Mouse (Mus musculus) forebrain, embryonic 16.5 days (tissue): ENCODE results near the gene Tmcc1. TPM values are rescaled to one million over a fixed set of nuclear protein-coding genes. Genes with fewer than 3 reads are reported as not detected.
A peak's percentile ranks its signal among the peaks of the same experiment; 100 is the strongest.
"Not testable (repeated sequence)": the region's sequence is repeated elsewhere in the genome, so short reads cannot be mapped to it uniquely, and the experiment has no call there.

Source experiments
- ATAC-seq: fragments of 200-750 bp; cut with Nextera tagmentation; 2 replicates; pipeline ENCODE4 v1.8.0; 2017; ENCODE audit warnings: mild to moderate bottlenecking, moderate library complexity
- H3K27ac ChIP-seq: fragments of 300-500 bp; sonication (generic); 2 replicates; pipeline ENCODE4 v1.5.1; 2014; ENCODE audit warnings: low read length, control low read depth
- H3K27me3 ChIP-seq: fragments of 300-500 bp; sonication (generic); replicated peaks from 2 replicates; pipeline ENCODE4 v1.6.1; 2014; ENCODE audit warnings: low read length; ENCODE audit not compliant: control insufficient read depth, insufficient read depth
- H3K36me3 ChIP-seq: fragments of 300-500 bp; sonication (generic); 2 replicates; pipeline ENCODE4 v1.6.1; 2014; ENCODE audit not compliant: control insufficient read depth, insufficient read depth
- H3K4me1 ChIP-seq: fragments of 300-500 bp; sonication (generic); replicated peaks from 2 replicates; pipeline ENCODE4 v1.6.1; 2014; ENCODE audit warnings: low read length; ENCODE audit not compliant: control insufficient read depth, insufficient read depth
- H3K4me2 ChIP-seq: fragments of 300-500 bp; sonication (generic); 2 replicates; pipeline ENCODE4 v1.6.1; 2014; ENCODE audit warnings: mild to moderate bottlenecking, low read length, control low read depth
- H3K4me3 ChIP-seq: fragments of 300-500 bp; sonication (generic); replicated peaks from 2 replicates; pipeline ENCODE4 v1.5.1; 2014; ENCODE audit warnings: mild to moderate bottlenecking, low read length, control low read depth
- H3K9ac ChIP-seq: fragments of 300-500 bp; sonication (generic); replicated peaks from 2 replicates; pipeline ENCODE4 v1.6.1; 2014; ENCODE audit warnings: low read depth, low read length, control low read depth
- H3K9me3 ChIP-seq: fragments of 300-500 bp; sonication (generic); 2 replicates; pipeline ENCODE4 v1.6.1; 2016; ENCODE audit warnings: low read length; ENCODE audit not compliant: control insufficient read depth
- WGBS: fragments of 180-500 bp; shearing (Covaris S2); extraction: QIAGEN DNeasy Blood & Tissue Kit; methylation state at CpG from one replicate; pipeline ENCODE4 v1.1.7; 2014; 5-methylcytosine and 5-hydroxymethylcytosine counted together
- polyA plus RNA-seq: library from polyadenylated mRNA; unstranded; fragments of >200 nt; fragmentation: Nextera tagmentation; extraction: Ambion mirVana; gene quantifications from 2 replicates; pipeline ENCODE4 v1.2.1, GENCODE M21; 2015

Tmcc1 gene
- polyA plus RNA-seq = 34.2 and 38.4 TPM in 2 replicates

DNA sequence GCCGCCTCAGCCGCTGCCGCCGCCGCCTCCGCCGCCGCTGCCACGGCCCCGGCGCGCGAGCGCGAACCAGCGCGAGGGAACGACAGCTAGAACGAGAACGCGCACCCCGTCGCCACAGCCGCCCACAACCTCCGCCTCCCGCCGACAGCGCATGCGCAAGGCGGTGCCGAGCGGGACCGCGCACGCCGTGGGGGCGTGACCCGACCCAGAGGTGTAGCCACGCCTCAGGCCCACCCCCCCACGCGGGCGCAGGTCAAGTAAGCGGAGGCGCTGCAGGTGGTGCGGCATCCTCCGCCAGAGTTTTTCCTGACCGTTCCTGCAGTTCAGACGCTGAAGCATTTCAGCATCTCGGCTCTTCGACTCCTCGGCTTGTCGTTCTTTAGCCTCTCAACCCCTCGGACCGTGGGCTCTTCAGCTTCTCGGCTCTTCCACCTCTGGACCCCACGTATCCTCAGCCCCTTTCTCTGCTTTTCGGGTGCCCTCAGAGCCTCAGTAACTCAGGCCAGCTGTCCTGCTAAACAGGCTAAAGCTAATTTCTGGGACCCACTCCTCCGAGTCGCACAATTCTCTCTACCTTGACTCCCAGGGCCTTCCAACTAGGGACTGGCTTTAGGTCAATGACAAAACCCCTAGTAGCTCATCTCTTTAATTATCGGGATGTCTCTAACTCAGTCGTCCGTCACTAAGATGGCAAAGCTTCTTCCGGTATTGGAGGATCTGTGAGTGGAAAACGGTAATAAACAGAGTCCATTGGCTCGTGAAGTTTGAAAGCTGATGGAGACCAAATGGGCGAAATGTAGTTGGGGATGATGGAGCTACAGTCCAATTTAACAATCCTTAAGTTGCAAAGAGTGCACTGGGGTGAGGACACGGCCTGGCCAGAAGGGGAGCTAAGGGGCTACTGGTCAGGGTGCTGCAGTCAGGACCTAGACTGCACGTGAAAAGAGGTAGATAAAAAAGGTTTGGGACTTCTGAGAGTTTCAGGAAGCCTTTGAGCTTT lies at the start of gene Tmcc1:
TSS of gene Tmcc1 (minus strand) at position 93 of the 1,000 bp plus-strand sequence.
- WGBS = under 1% methylated on average over 59 of the region's 68 CpGs
- H3K36me3 ChIP-seq = no peaks in the 10 kb centered on the region
- no peaks in the 10 kb centered on the region for H3K9me3 ChIP-seq
- peak within 1 kb of the TSS; percentile 94 for H3K4me2 ChIP-seq
- peaks cover 21% of the 10 kb centered on the region for H3K4me1 ChIP-seq
- H3K27me3 ChIP-seq = no peaks in the 10 kb centered on the region
- peak; percentile 92 for ATAC-seq
- peak within 1 kb of the TSS; percentile 87 for H3K4me3 ChIP-seq
- H3K27ac ChIP-seq = peak within 1 kb of the TSS; percentile 53
- H3K9ac ChIP-seq = peak within 1 kb of the TSS; percentile 96

DNA sequence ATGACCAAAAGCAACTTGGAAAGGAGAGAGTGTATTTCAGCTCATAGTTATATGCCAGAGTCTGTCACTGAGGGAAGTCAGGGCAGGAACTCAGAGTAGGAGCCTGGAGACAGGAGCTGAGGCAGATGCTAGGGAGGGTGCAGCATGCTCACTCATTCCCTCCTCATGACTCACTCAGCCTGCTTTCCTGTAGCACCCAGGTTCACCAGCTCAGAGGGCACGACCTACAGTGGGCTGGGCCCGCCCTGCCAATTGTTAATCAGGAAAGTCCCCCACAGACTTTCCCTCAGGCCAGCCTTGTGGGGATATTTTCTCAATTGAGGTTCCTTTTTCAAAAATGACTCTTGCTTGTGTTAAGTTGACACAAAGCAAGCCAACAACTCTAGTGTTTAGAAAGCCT lies 47.1 kb upstream of the Tmcc1 start:
- no peak overlapping the region for H3K27ac ChIP-seq
- no peak overlapping the region for H3K4me2 ChIP-seq
- H3K9ac ChIP-seq = no peak overlapping the region
- no peaks in the 10 kb centered on the region for H3K4me1 ChIP-seq
- H3K4me3 ChIP-seq = no peak overlapping the region
- H3K36me3 ChIP-seq = peaks cover 34% of the 10 kb centered on the region
- no peaks in the 10 kb centered on the region for H3K9me3 ChIP-seq
- no peaks in the 10 kb centered on the region for H3K27me3 ChIP-seq
- no peak for ATAC-seq
- WGBS = 78% methylated on average over 2 of the region's 2 CpGs

DNA sequence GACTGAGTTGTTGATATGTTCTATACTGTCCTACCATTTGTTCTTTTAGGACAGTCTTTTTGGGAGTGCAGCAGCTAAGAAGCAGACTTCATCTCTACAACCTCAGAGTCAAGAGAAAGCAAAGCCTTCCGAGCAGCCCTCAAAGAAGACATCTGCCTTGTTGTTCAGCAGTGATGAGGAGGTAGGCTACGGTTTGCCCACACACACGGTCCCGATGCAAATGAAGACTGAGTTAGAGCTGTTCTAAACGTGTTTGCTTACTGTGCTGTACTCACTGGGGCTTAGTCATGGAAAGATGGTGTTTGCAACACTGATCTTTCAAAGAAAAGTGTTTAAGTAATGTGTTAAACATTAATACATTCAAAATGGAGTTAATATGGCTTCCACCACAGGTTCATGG lies 44.8 kb upstream of the Tmcc1 start:
- 86% methylated on average over 5 of the region's 5 CpGs for WGBS
- H3K9ac ChIP-seq = no peak overlapping the region
- H3K36me3 ChIP-seq = peaks cover 28% of the 10 kb centered on the region
- no peak overlapping the region for H3K27ac ChIP-seq
- no peak overlapping the region for H3K4me2 ChIP-seq
- ATAC-seq = no peak
- no peaks in the 10 kb centered on the region for H3K9me3 ChIP-seq
- no peaks in the 10 kb centered on the region for H3K27me3 ChIP-seq
- no peaks in the 10 kb centered on the region for H3K4me1 ChIP-seq
- no peak overlapping the region for H3K4me3 ChIP-seq

DNA sequence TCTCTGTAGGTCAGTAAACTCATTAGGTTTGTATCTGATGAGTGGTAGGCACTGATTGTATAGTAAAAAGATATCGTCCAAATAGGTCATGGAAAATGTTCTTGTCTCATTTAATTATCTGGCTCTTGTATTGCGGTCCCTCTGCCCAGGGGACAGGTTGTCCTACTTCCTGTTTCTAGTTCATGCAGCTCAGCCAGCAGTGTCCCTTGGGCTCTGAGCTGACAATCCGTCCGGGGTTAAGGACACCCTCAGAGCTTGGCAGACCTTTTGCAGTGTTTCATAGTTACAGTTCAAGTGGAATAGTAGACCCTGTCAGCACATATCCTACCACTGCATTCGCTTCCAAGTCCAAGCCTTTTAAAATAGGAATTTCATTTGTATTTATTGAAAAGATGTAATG lies 42.0 kb upstream of the Tmcc1 start:
- H3K36me3 ChIP-seq = peaks cover 27% of the 10 kb centered on the region

DNA sequence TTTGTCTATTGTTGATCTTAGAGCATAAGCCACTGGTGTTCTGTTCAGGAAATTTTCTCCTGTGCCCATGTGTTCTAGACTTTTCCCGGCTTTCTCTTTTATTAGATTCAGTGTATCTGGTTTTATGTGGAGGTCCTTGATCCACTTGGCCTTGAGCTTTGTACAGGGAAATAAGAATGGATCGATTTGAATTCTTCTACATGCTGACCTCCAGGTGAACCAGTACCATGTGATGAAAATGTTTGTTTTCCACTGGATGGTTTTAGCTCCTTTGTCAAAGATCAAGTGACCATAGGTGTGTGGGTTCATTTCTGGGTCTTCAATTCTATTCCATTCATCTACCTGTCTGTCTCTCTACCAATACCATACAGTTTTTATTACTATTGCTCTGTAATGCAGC lies 41.5 kb upstream of the Tmcc1 start:
- WGBS = 96% methylated on average over 2 of the region's 2 CpGs
- H3K36me3 ChIP-seq = peaks cover 24% of the 10 kb centered on the region
- not testable (repeated sequence) for H3K27ac ChIP-seq, ATAC-seq, H3K4me3 ChIP-seq, H3K4me2 ChIP-seq, H3K27me3 ChIP-seq, H3K4me1 ChIP-seq, H3K9ac ChIP-seq, H3K9me3 ChIP-seq

More for the DNA sequence above, 42.0 kb upstream of the Tmcc1 start:
- Histone ChIP-seq H3K4me1 (no peaks in the 10 kb centered on the region), H3K27me3 (no peaks in the 10 kb centered on the region), H3K9ac (no peak overlapping the region), H3K4me2 (no peak overlapping the region), H3K27ac (no peak overlapping the region), H3K4me3 (no peak overlapping the region), H3K9me3 (no peaks in the 10 kb centered on the region)
- 96% methylated on average over 5 of the region's 5 CpGs for WGBS
- no peak for ATAC-seq

DNA sequence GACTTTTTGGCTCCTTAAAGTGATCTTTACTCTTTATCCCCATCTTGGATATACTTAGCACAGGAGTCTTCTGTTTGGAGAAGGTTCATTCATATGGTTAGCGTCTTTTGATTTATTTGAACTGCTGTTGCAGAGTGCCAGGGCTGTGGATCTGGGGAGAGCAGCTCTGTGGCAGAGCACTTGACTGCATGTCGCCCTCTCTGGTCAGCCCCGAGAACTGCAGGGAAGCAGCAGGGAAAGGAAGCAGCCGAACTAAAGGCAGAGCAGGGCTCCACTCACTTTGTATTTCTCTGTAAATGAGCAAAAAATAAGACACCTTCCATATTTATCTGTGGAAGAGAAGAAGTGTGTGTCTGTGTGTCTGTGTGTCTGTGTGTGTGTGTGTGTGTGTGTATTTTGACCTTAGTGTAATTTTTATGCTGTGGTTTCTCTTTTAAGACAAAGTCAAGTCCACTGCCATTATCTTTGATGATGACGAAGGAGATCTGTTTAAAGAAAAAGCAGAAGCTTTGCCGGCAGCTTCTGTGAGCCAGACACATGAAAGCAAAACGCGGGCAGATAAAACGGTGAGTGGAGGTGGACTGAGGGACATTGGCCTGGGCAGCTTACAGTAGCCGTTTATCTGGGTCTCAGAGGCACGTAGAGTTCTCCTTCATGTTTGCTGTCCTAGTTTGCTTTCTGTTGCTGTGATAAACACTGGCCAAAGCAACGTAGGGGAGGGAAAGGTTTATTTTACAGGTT lies 35.7 kb upstream of the Tmcc1 start:
- Histone ChIP-seq H3K9ac (no peak overlapping the region), H3K4me2 (no peak overlapping the region), H3K27me3 (no peaks in the 10 kb centered on the region), H3K4me3 (no peak overlapping the region), H3K9me3 (no peaks in the 10 kb centered on the region), H3K36me3 (peaks cover 24% of the 10 kb centered on the region), H3K27ac (no peak overlapping the region), H3K4me1 (no peaks in the 10 kb centered on the region)
- peak; percentile 47; the same call in 1 of the 2 replicates for ATAC-seq
- 65% methylated on average over 12 of the region's 12 CpGs for WGBS

DNA sequence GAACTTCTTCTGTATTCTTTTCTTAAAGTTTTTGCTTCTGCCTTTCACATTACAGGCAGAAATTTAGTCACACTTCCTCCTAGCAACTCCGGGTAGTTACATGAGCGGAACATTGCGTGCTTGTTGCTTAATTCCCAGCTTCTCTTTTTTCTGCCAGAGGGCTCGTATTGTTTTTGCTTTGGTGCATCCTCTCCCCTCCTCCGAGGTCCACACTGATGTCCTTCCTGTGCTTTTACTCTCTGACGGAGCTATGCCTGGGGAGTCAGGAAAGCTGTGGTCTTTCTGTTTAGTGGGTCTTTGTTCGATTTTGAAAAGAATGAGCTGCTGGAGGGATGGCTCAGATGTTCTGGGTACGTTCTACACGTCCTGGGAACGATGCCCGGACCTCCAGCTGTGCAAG lies 34.5 kb upstream of the Tmcc1 start:
- H3K4me1 ChIP-seq = no peaks in the 10 kb centered on the region
- 75% methylated on average over 11 of the region's 11 CpGs for WGBS
- ATAC-seq = no peak
- H3K9me3 ChIP-seq = no peaks in the 10 kb centered on the region
- H3K9ac ChIP-seq = no peak overlapping the region
- H3K36me3 ChIP-seq = peaks cover 27% of the 10 kb centered on the region
- H3K4me2 ChIP-seq = no peak overlapping the region
- no peaks in the 10 kb centered on the region for H3K27me3 ChIP-seq
- no peak overlapping the region for H3K4me3 ChIP-seq
- no peak overlapping the region for H3K27ac ChIP-seq

DNA sequence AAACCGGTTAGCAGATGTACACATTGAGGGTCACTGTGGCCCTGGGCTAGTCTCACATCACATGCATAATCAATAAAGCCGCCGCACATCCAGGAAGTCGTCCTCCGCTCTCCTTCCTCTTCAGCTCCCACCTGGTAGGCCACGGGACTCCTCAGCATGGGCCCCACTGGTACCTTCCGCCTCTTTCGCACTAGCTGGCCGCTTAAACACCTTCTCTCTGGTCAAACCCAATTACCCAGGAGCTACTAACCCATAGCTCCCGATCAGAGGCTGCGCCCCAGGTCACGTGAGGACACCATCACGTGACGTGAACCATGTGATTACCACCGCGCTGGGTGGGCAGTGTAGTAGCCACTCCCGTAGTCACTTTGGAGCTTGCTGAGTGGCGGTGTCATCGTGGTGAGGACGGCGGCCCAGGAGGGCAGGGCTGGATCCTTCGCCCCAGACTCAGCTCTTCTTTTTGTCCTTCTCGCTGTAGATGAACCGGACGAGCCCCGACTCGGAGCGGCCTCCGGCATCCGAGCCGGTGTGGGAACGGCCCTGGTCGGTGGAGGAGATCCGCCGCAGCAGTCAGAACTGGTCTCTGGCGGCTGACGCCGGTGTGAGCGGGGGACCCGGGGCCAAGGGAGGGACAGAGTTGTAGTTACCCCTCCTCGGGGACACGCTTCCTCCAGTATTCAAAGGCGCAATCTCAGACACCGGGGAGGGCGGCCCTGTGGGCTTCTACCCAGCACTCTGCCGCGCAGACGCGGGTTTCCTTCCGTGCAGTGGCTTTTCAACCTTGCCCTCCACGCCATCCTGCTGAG lies 14.6 kb upstream of the Tmcc1 start, which contains the start of gene Washc2:
TSS of gene Washc2 (plus strand) at position 310 of the 806 bp plus-strand sequence.
- ATAC-seq = peak; percentile 98
- peak within 1 kb of the TSS; percentile 74 for H3K4me3 ChIP-seq
- WGBS = under 1% methylated on average over 51 of the region's 51 CpGs
- H3K27me3 ChIP-seq = 0 out of 2 replicates have a peak, but pooled peaks cover 2% of the 10 kb centered on the region
- peaks cover 13% of the 10 kb centered on the region; the same call in 1 of the 2 replicates for H3K36me3 ChIP-seq
- H3K4me2 ChIP-seq = peak within 1 kb of the TSS; percentile 98
- H3K9me3 ChIP-seq = no peaks in the 10 kb centered on the region
- H3K4me1 ChIP-seq = peaks cover 10% of the 10 kb centered on the region
- H3K27ac ChIP-seq = peak within 1 kb of the TSS; percentile 17; the same call in 1 of the 2 replicates
- H3K9ac ChIP-seq = peak within 1 kb of the TSS; percentile 82
